Mouse (Mus musculus): ENCODE data around the gene Gm9733.
"Not testable (repeated sequence)": the region's sequence is repeated elsewhere in the genome, so short reads cannot be mapped to it uniquely, and the experiment has no call there.

Gm9733 gene

GRCm38 (mm10) chr3:15332063-15332462, at the start of gene Gm9733:
Gene Gm9733 (minus strand): TSS chr3:15332302.
- DNase-seq (ENCODE audit: low spot score): no peak

- not testable (repeated sequence) for DNase-seq (ENCODE audit: low spot score)
Measured at GRCm38 (mm10) chr3:15355690-15356089, 23.6 kb upstream of the Gm9733 start.

- not testable (repeated sequence) for DNase-seq (ENCODE audit: low spot score)
Measured at GRCm38 (mm10) chr3:15350318-15350717, 18.2 kb upstream of the Gm9733 start.

- DNase-seq (ENCODE audit: low spot score): not testable (repeated sequence)
Measured at GRCm38 (mm10) chr3:15345606-15346005, 13.5 kb upstream of the Gm9733 start.

DNA sequence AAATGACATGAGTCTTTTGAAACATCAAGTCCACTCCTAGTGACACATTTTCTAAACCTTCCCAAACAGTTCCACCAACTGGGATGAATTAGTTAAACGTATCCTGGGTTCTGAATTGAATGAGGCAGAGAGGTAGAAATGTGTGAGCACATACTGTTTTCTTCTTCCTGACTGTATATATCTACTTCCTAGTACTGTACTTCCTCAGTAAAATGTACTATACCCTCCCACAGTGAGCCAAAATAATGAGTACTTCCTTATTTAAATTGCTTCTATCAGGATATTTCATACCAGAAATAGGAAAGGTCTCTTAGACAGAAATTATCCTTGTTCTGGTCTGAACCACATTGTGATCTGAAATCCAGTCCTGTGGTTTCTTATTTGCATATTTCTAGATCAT, 8.2 kb upstream of the Gm9733 start:
- DNase-seq (ENCODE audit: low spot score): no peak

DNA sequence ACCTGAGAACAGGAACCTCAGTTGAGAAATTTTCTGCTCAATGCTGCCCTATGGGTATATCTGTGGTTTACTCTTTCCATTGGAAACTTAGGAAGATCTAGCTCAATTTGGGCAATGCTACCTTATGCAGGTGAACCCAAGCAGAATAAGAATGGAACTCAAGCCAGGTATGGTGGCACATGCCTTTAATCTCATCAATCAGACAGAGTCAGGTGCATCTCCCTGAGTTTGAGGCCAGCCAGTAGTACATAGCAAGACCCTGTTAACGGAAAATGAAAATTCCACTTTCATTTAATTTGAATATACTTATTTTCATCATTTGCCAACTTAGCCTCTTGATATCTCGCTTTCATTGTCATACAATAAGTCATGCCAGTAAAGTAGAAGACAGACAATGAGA, 2.1 kb upstream of the Gm9733 start:
- DNase-seq (ENCODE audit: low spot score): no peak

GRCm38 (mm10) chr3:15331545-15331944, 557 bp downstream of the Gm9733 start:
- no peak for DNase-seq (ENCODE audit: low spot score)

- DNase-seq (ENCODE audit: low spot score): no peak
Measured at GRCm38 (mm10) chr3:15329549-15329948, 2.6 kb downstream of the Gm9733 start.

GRCm38 (mm10) chr3:15284424-15285328, 47.4 kb downstream of the Gm9733 start:
- DNase-seq (ENCODE audit: low spot score): no peak

DNA sequence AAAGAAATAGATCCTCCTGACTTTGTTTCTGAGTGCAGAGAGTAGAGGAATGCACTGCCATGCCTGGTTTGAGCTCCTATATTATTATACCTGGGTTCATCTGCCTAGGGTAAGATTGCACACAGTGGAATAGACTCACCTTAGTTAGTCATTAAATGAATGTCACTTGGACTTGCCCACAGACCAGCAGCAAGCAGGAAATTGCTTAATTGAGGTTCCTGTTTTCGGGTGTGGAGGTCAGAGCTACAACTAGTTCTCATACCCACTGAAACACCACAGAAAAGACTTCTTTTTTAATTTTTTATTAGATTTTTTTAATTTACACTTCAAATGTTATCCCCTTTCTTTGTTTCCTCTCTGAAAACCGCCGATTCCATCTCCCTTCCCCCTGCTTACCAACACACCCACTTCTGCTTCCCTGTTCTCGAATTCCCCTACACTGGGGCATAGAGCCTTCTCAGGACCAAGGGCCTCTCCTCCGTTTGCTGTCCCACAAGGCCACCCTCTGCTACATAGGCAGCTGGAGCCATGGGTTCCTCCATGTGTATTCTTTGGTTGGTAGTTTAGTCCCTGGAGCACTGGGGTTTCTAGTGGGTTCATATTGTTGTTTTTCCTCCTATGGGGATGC, 56.1 kb downstream of the Gm9733 start:
- no peak for DNase-seq (ENCODE audit: low spot score)

DNA sequence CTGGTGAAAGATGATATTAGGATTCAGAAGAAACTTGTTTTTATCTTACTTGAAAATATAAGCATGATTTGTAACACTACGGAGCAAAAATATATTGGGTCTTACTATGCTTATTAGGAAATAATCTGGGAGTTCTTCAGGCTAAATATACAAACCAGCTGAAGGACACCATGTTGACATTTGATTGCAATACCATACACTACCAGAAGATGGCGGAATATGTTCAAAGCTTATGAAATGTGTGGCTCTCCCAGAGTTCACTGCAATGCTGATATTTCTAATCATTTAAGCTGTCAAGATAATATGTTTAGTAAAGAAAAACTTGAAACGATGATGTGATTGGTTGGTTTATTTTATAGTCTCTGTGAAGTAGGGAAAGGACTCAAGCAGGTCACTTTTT, 67.7 kb downstream of the Gm9733 start:
- DNase-seq (ENCODE audit: low spot score): peak; percentile 79

DNA sequence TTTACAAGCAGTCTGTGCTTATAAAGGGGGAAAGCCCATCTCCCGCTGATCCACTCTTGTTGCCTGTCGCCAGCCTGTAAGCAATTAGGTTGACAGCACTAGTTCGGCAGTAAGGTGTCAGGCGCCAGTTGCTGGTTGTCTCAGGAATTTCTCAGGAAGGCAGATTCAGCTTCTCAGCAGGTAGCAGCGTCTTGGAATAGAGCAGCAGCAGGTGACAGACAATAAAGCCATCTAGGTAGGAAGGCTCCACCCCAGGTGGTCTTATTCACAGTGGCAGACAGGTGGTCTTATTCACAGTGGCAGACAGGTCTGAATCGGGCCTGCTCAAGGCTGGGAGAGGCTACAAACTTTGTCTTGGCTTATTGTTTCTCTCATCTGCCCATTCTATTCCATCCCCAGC, 76.4 kb downstream of the Gm9733 start:
- DNase-seq (ENCODE audit: low spot score): no peak
